ENCODE assay signal across 9 mouse cellular contexts in the genomic region with DNA sequence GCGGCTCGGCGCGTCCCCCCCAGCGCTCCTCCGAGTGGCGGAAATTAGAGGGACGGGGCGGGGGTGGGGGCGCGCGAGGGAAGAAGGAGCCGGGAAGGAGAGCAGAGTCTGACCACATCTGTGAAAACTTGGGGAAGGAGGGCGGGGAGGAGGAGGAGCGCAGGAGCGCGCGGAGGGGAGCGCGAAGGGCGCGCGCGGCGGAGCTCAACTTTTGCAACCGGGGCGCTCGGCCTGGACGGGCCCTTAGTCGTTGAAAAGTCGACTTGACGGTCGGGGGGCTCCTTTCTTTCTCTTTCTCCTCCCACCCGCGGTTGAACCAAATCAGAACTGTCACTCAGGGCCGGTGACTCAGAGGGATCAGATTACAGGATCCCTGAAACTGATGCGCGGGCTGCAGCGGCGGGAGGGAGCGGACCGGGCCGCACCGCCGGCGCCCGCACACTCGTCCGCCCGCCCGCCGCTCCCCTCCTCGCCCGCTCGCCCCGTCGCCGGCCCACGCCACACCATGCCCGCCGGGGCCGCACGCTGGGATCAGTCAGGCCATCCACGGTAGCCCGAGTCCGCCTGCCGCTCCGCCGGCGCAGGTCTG. TPM values are rescaled to one million over a fixed set of nuclear protein-coding genes. Genes with fewer than 3 reads are reported as not detected.
A peak's percentile ranks its signal among the peaks of the same experiment; 100 is the strongest.
DNase-seq lines count a peak whose midpoint lies in the region; ATAC-seq and TF ChIP-seq lines count a peak whose summit lies in the region.
"Had no signal": no experiment of that assay in that cellular context is flagged by ENCODE, and none has a peak within 500 bp of the region (broad histone marks: within the 10 kb centered on the region; RNA-seq: fewer than 3 reads in every experiment).

No protein-coding gene starts in this region.

- H3K9ac ChIP-seq in intestine, embryonic 14.5 days (ENCODE audit: low read length), result peak overlapping the region; percentile 85
- H3K9ac ChIP-seq in liver, postnatal 0 days (replicated peaks), result no peak overlapping the region; the same call in 1 of the 2 replicates

- ATAC-seq in frontal cortex, adult (ENCODE audit: low TSS enrichment), result peak; percentile 36
- peak; percentile 85 for ATAC-seq in intestine, embryonic 14.5 days (replicated peaks; ENCODE audit: low FRiP score, low TSS enrichment, low read depth)
- ATAC-seq in liver, postnatal 0 days, result 0 out of 2 replicates have a peak, but pooled peaks have one; percentile 25

- H3K9me3 ChIP-seq in intestine, embryonic 14.5 days (ENCODE audit: control insufficient read depth, low read length), result no peaks in the 10 kb centered on the region
- H3K9me3 ChIP-seq in liver, postnatal 0 days (ENCODE audit: low read length), result no peaks in the 10 kb centered on the region

- no peaks in the 10 kb centered on the region for H3K27me3 ChIP-seq in intestine, embryonic 14.5 days (replicated peaks; ENCODE audit: control insufficient read depth, insufficient read depth, low read length)
- H3K27me3 ChIP-seq in liver, postnatal 0 days (ENCODE audit: insufficient read depth, low read length), result peaks cover 44% of the 10 kb centered on the region
- H3K27me3 ChIP-seq: CH12.LX had no signal

- no peak for TF ChIP-seq CTCF in liver, postnatal 0 days (IDR thresholded peaks at IDR 0.05; ENCODE audit: low read depth)
- TF ChIP-seq CTCF in olfactory bulb, adult 2 months (IDR thresholded peaks at IDR 0.05; ENCODE audit: insufficient read depth, low read depth, low read length), result no peak

- peak overlapping the region; percentile 70 for H3K4me3 ChIP-seq in brown adipose tissue, adult 24 weeks (ENCODE audit: insufficient read depth, low read depth, low read length)
- peak overlapping the region; percentile 78 for H3K4me3 ChIP-seq in intestine, embryonic 14.5 days (ENCODE audit: low read depth, low read length)
- peak overlapping the region; percentile 51 for H3K4me3 ChIP-seq in liver, postnatal 0 days (ENCODE audit: low read depth, low read length)
- H3K4me3 ChIP-seq in olfactory bulb, adult 2 months (ENCODE audit: insufficient read depth, low read depth, low read length), result peak overlapping the region; percentile 53

- no peak for TF ChIP-seq POLR2A in olfactory bulb, adult 2 months (IDR thresholded peaks at IDR 0.05; ENCODE audit: insufficient read depth, low read depth, low read length)

- DNase-seq in frontal cortex, postnatal 14 days (ENCODE audit: low spot score in 2 of 2), result no peak
- peak; percentile 53 for DNase-seq in gastrocnemius, postnatal 25 days
- peak; percentile 90 for DNase-seq in intestine, embryonic 14.5 days (ENCODE audit: low spot score)
- DNase-seq in liver, postnatal 0 days, result peak; percentile 19
- DNase-seq in spleen, adult 12 weeks (ENCODE audit: low spot score), result no peak

- under 1% methylated on average over 63 of the region's 70 CpGs for WGBS in intestine, embryonic 14.5 days
- WGBS in liver, postnatal 0 days (ENCODE audit: insufficient replicate concordance), result under 1% methylated on average over 32 of the region's 70 CpGs
- WGBS in olfactory bulb, adult 2 months, result under 1% methylated on average over 69 of the region's 70 CpGs

- TF ChIP-seq EP300 in liver, postnatal 0 days (IDR thresholded peaks at IDR 0.05; ENCODE audit: low read depth), result no peak

- peak overlapping the region; percentile 65 for H3K4me2 ChIP-seq in intestine, embryonic 14.5 days (ENCODE audit: low read length)
- peak overlapping the region; percentile 69 for H3K4me2 ChIP-seq in liver, postnatal 0 days (ENCODE audit: low read depth, low read length)

- H3K4me1 ChIP-seq in brown adipose tissue, adult 24 weeks (ENCODE audit: control insufficient read depth, insufficient read depth, insufficient read length, low read length), result no peaks in the 10 kb centered on the region
- H3K4me1 ChIP-seq in intestine, embryonic 14.5 days (replicated peaks; ENCODE audit: control insufficient read depth, insufficient read depth, low read length), result peaks cover 33% of the 10 kb centered on the region
- 0 out of 2 replicates have a peak, but pooled peaks cover 3% of the 10 kb centered on the region for H3K4me1 ChIP-seq in liver, postnatal 0 days (ENCODE audit: insufficient read depth)
- H3K4me1 ChIP-seq in olfactory bulb, adult 2 months (ENCODE audit: control insufficient read depth, insufficient read depth, low read length), result peaks cover 13% of the 10 kb centered on the region; the same call in 1 of the 2 replicates

- H3K27ac ChIP-seq in brown adipose tissue, adult 24 weeks (replicated peaks; ENCODE audit: low read depth, low read length), result peak overlapping the region; percentile 32; the same call in 1 of the 2 replicates
- peak overlapping the region; percentile 96 for H3K27ac ChIP-seq in intestine, embryonic 14.5 days (ENCODE audit: low read depth)
- H3K27ac ChIP-seq in liver, postnatal 0 days (ENCODE audit: low read depth), result 0 out of 2 replicates have a peak overlapping the region, but pooled peaks have one; percentile 34
- H3K27ac ChIP-seq in olfactory bulb, adult 2 months (ENCODE audit: insufficient read depth, low read depth, low read length), result no peak overlapping the region

- H3K36me3 ChIP-seq in intestine, embryonic 14.5 days (ENCODE audit: control insufficient read depth, insufficient read depth, low read length), result no peaks in the 10 kb centered on the region
- H3K36me3 ChIP-seq in liver, postnatal 0 days (replicated peaks; ENCODE audit: insufficient read depth, low read length), result no peaks in the 10 kb centered on the region

RNA-seq across cellular contexts. Expression of a gene that starts 0.6 kb away (rescaled TPM):
- polyA plus RNA-seq in brown adipose tissue, adult 24 weeks (2012; ENCODE audit: insufficient read depth, insufficient read length, missing spikeins), result 0.63 and 0.75 TPM in 2 replicates
- 1 to 10 TPM; 1.6 TPM for total RNA-seq in gastrocnemius, postnatal 25 days (2021)
- polyA plus RNA-seq in intestine, embryonic 14.5 days (2014; fragmentation: Nextera tagmentation; extraction: Ambion mirVana), result 25.5 and 26.1 TPM in 2 replicates
- 0.22 and 0.33 TPM in 2 replicates for polyA plus RNA-seq in liver, postnatal 0 days (2015; fragmentation: Nextera tagmentation; extraction: Ambion mirVana)
- polyA plus RNA-seq in olfactory bulb, adult 2 months (2012; ENCODE audit: insufficient read depth, insufficient read length, low replicate concordance, missing spikeins), result not detected in 2 replicates
- total RNA-seq: CH12.LX had no signal

Comparison
In these comparisons a context has a peak if more than half of its experiments do, and no peak if none do; other contexts are left out.
1. ATAC-seq: peak in every context shown above with its lines; median percentile 85 in intestine, embryonic 14.5 days; 36 in frontal cortex, adult; 25 in liver, postnatal 0 days.
2. DNase-seq: peak in gastrocnemius, postnatal 25 days (single experiment), intestine, embryonic 14.5 days (single experiment) and liver, postnatal 0 days (single experiment); none in frontal cortex, postnatal 14 days (0 of 2) and spleen, adult 12 weeks (single experiment).
3. RNA of a gene that starts 0.6 kb away (polyA plus RNA-seq): 25.5 to 26.1 TPM in intestine, embryonic 14.5 days and not detected in olfactory bulb, adult 2 months; 0.63 to 0.75 TPM in brown adipose tissue, adult 24 weeks and 0.22 to 0.33 TPM in liver, postnatal 0 days; every median in the first group is over 10 times any median in the second.
4. Peak in every context shown above with its lines, with median percentiles within 50 percentile points of each other: H3K4me3 ChIP-seq.